Mouse (Mus musculus): ENCODE data around the gene Syne4.

Gene Syne4

GRCm38 (mm10) chr7:30314721-30315155 is at the start of gene Syne4:
TSS of gene Syne4 (plus strand) at chr7:30314807.
- in situ Hi-C loops (cut with MboI, MseI), result no loop called here

- in situ Hi-C loops (cut with MboI, MseI), result no loop called here
These were observed 49.6 kb upstream of the Syne4 start for GRCm38 (mm10) chr7:30265041-30265440.

GRCm38 (mm10) chr7:30265531-30265930 is 49.1 kb upstream of the Syne4 start:
- in situ Hi-C loops (cut with MboI, MseI), result no loop called here

GRCm38 (mm10) chr7:30265935-30266334 is 48.7 kb upstream of the Syne4 start:
- in situ Hi-C loops (cut with MboI, MseI), result no loop called here

GRCm38 (mm10) chr7:30266780-30267179 is 47.8 kb upstream of the Syne4 start:
- in situ Hi-C loops (cut with MboI, MseI), result no loop called here

- in situ Hi-C loops (cut with MboI, MseI), result no loop called here
These were observed 45.0 kb upstream of the Syne4 start for GRCm38 (mm10) chr7:30269641-30270040.

- in situ Hi-C loops (cut with MboI, MseI), result no loop called here
These were observed 40.2 kb upstream of the Syne4 start for GRCm38 (mm10) chr7:30274383-30274782.

GRCm38 (mm10) chr7:30278911-30279310 is 35.7 kb upstream of the Syne4 start:
- in situ Hi-C loops (cut with MboI, MseI), result no loop called here

GRCm38 (mm10) chr7:30279536-30279935 is 35.1 kb upstream of the Syne4 start:
- in situ Hi-C loops (cut with MboI, MseI), result no loop called here

- in situ Hi-C loops (cut with MboI, MseI), result no loop called here
These were observed 34.5 kb upstream of the Syne4 start, which contains the start of the genes Thap8 and Wdr62 for GRCm38 (mm10) chr7:30279951-30280669. TSS of gene Thap8 (plus strand) at chr7:30280094. TSS of gene Wdr62 (minus strand) at chr7:30280419.

- in situ Hi-C loops (cut with MboI, MseI), result no loop called here
These were observed 33.9 kb upstream of the Syne4 start for GRCm38 (mm10) chr7:30280670-30281138.

- in situ Hi-C loops (cut with MboI, MseI), result no loop called here
These were observed 33.1 kb upstream of the Syne4 start for GRCm38 (mm10) chr7:30281522-30281921.

- in situ Hi-C loops (cut with MboI, MseI), result no loop called here
These were observed 31.9 kb upstream of the Syne4 start for GRCm38 (mm10) chr7:30282740-30283139.

GRCm38 (mm10) chr7:30286701-30287410 is 27.8 kb upstream of the Syne4 start:
- in situ Hi-C loops (cut with MboI, MseI), result no loop called here

- in situ Hi-C loops (cut with MboI, MseI), result no loop called here
These were observed 26.6 kb upstream of the Syne4 start for GRCm38 (mm10) chr7:30288046-30288445.

- in situ Hi-C loops (cut with MboI, MseI), result no loop called here
These were observed 25.4 kb upstream of the Syne4 start for GRCm38 (mm10) chr7:30289071-30289713.

GRCm38 (mm10) chr7:30289714-30290399 is 24.8 kb upstream of the Syne4 start:
- in situ Hi-C loops (cut with MboI, MseI), result no loop called here

GRCm38 (mm10) chr7:30291215-30292131 is 23.1 kb upstream of the Syne4 start, which contains the start of gene Clip3:
TSS of gene Clip3 (plus strand) at chr7:30291728.
- in situ Hi-C loops (cut with MboI, MseI), result no loop called here

GRCm38 (mm10) chr7:30293795-30294194 is 20.8 kb upstream of the Syne4 start:
- in situ Hi-C loops (cut with MboI, MseI), result no loop called here

GRCm38 (mm10) chr7:30294296-30294695 is 20.3 kb upstream of the Syne4 start:
- in situ Hi-C loops (cut with MboI, MseI), result no loop called here

- in situ Hi-C loops (cut with MboI, MseI), result no loop called here
These were observed 19.5 kb upstream of the Syne4 start for GRCm38 (mm10) chr7:30295103-30295502.
